Mouse (Mus musculus): Measurements from ENCODE around the gene Med20. TPM values are rescaled to one million over a fixed set of nuclear protein-coding genes. Genes with fewer than 3 reads are reported as not detected.

The Med20 gene
- polyA plus RNA-seq, 2 experiments, result 23.1 to 23.2 TPM

DNA sequence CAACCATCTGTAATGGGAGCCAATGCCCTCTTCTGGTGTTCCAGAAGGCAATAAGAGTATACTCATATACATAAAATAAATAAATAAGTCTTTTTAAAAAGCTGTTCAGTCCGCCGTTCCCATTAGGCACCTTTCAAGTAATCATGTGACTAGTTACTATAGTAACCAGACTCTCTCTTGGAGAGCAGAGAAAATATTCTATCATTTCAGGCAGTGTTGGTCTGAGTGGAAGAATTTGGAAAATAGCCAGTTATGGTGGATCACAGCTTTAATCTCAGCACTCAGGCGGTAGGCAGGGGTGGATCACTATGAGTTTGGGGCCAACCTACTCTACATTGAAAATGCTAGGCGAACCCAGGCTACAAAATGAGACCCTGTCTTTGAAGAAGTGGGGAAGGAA, 57.8 kb downstream of the Med20 start:
- H3K4me2 ChIP-seq (ENCODE audit: low read depth), result no peak overlapping the region
- 76% methylated on average over 4 of the region's 4 CpGs for WGBS (ENCODE audit: insufficient replicate concordance)
- DNase-seq (ENCODE audit: low read depth in 3 of 3, low spot score in 3 of 3), result no peak

DNA sequence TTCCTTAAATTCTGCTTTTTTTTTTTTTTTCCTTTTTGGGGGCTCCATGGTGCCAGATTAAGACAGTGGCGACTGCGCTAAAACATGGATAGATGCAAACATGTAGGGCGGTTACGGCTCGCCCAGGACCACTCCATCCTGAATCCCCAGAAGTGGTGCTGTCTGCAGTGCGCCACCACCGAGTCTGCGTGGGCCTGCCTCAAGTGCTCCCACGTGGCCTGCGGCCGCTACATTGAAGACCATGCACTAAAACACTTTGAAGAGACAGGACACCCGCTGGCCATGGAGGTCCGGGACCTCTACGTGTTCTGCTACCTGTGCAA, 60.6 kb downstream of the Med20 start:
- H3K36me3 ChIP-seq (replicated peaks; ENCODE audit: control insufficient read depth, insufficient read depth, low read depth), result peaks cover 10% of the 10 kb centered on the region
- H3K27me3 ChIP-seq (ENCODE audit: control insufficient read depth, insufficient read depth, low read length), result peaks cover 19% of the 10 kb centered on the region
- ATAC-seq (ENCODE audit: insufficient read depth) (no peak), DNase-seq (ENCODE audit: low read depth in 3 of 3, low spot score in 3 of 3) (no peak)
- no peak overlapping the region for H3K9ac ChIP-seq (replicated peaks)
- H3K4me3 ChIP-seq (ENCODE audit: insufficient read depth in 1 of 2, low read depth in 2 of 2, low read length in 2 of 2), result peak overlapping the region; percentile 1 to 20; a peak in 2 of 4 replicates
- 38% methylated on average over 14 of the region's 14 CpGs for WGBS (ENCODE audit: insufficient replicate concordance)
- H3K4me1 ChIP-seq (replicated peaks; ENCODE audit: control insufficient read depth in 2 of 2, insufficient read depth in 2 of 2, low read length in 1 of 2), result no peaks in the 10 kb centered on the region
- H3K9me3 ChIP-seq (ENCODE audit: control insufficient read depth, low read length), result no peaks in the 10 kb centered on the region
- no peak overlapping the region for H3K27ac ChIP-seq
- no peak for TF ChIP-seq EP300 (IDR thresholded peaks at IDR 0.05; ENCODE audit: low read depth)
- no peak for TF ChIP-seq CTCF (IDR thresholded peaks at IDR 0.05; ENCODE audit: low read depth)
- peak overlapping the region; percentile 59 for H3K4me2 ChIP-seq (ENCODE audit: low read depth)

More for the DNA sequence above, 57.8 kb downstream of the Med20 start:
- Histone ChIP-seq H3K27ac (no peak overlapping the region), H3K27me3 (ENCODE audit: control insufficient read depth, insufficient read depth, low read length) (peaks cover 19% of the 10 kb centered on the region), H3K9me3 (ENCODE audit: control insufficient read depth, low read length) (no peaks in the 10 kb centered on the region), H3K36me3 (replicated peaks; ENCODE audit: control insufficient read depth, insufficient read depth, low read depth) (peaks cover 5% of the 10 kb centered on the region), H3K4me3 (ENCODE audit: insufficient read depth in 1 of 2, low read depth in 2 of 2, low read length in 2 of 2) (no peak overlapping the region), H3K9ac (replicated peaks) (no peak overlapping the region), H3K4me1 (replicated peaks; ENCODE audit: control insufficient read depth in 2 of 2, insufficient read depth in 2 of 2, low read length in 1 of 2) (no peaks in the 10 kb centered on the region)
- TF ChIP-seq EP300 (IDR thresholded peaks at IDR 0.05; ENCODE audit: low read depth) (no peak), CTCF (IDR thresholded peaks at IDR 0.05; ENCODE audit: low read depth) (no peak)
- no peak for ATAC-seq (ENCODE audit: insufficient read depth)

DNA sequence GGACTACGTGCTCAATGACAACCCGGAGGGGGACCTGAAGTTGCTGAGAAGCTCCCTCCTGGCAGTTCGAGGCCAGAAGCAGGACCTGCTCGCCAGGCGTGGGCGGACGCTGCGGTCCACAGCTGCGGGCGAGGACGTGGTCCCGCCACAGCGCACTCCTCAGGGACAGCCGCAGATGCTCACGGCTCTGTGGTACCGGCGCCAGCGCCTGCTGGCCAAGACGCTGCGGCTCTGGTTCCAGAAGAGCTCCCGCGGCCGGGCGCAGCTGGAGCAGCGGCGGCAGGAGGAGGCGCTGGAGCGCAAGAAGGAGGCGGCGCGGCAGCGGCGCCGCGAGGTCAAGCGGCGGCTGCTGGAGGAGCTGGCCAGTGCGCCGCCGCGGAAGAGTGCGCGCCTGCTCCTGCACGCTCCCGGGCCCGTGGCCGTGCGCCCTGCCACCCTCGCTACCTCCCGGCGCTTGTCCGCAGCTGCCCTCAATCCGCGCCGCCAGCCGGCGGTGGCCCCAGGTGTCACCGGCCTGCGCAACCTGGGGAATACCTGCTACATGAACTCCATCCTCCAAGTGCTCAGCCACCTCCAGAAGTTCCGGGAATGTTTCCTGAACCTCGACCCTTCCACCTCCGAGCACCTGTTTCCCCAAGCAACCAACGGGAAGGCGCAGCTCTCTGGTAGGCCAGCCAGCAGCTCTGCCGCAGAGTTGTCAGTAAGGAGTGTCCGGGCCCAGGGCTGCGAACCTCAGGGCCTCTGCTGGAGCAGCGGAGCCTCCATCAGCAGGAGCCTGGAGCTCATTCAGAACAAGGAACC, 61.1 kb downstream of the Med20 start:
- no peak overlapping the region for H3K9ac ChIP-seq (replicated peaks)
- ATAC-seq (ENCODE audit: insufficient read depth) (peak; percentile 26; the same call in 1 of the 2 replicates), DNase-seq (ENCODE audit: low read depth in 3 of 3, low spot score in 3 of 3) (no peak)
- peaks cover 19% of the 10 kb centered on the region for H3K27me3 ChIP-seq (ENCODE audit: control insufficient read depth, insufficient read depth, low read length)
- peaks cover 9% of the 10 kb centered on the region for H3K36me3 ChIP-seq (replicated peaks; ENCODE audit: control insufficient read depth, insufficient read depth, low read depth)
- WGBS (ENCODE audit: insufficient replicate concordance), result 8% methylated on average over 68 of the region's 68 CpGs
- no peak for TF ChIP-seq CTCF (IDR thresholded peaks at IDR 0.05; ENCODE audit: low read depth)
- no peak for TF ChIP-seq EP300 (IDR thresholded peaks at IDR 0.05; ENCODE audit: low read depth)
- H3K9me3 ChIP-seq (ENCODE audit: control insufficient read depth, low read length), result no peaks in the 10 kb centered on the region
- H3K4me3 ChIP-seq (ENCODE audit: insufficient read depth in 1 of 2, low read depth in 2 of 2, low read length in 2 of 2), result peak overlapping the region; percentile 16 to 20; a peak in 3 of 4 replicates
- no peaks in the 10 kb centered on the region for H3K4me1 ChIP-seq (replicated peaks; ENCODE audit: control insufficient read depth in 2 of 2, insufficient read depth in 2 of 2, low read length in 1 of 2)
- no peak overlapping the region for H3K27ac ChIP-seq
- peak overlapping the region; percentile 59 for H3K4me2 ChIP-seq (ENCODE audit: low read depth)

Other genes with a start within 250 kb of the Med20 start
- gene Mrps10, start 242.7 kb upstream of the Med20 start, polyA plus RNA-seq (2012; rRNA removed), result 15.7 and 20.7 TPM in 2 replicates
- 46.5 and 47.5 TPM in 2 replicates for gene Mrps10, start 242.7 kb upstream of the Med20 start, polyA plus RNA-seq (2014; fragmentation: Nextera tagmentation; extraction: Ambion mirVana)
- 0.41 and 0.44 TPM in 2 replicates for gene Guca1b, start 226.2 kb upstream of the Med20 start, polyA plus RNA-seq (2012; rRNA removed)
- gene Guca1b, start 226.2 kb upstream of the Med20 start, polyA plus RNA-seq (2014; fragmentation: Nextera tagmentation; extraction: Ambion mirVana), result 0.14 and 0.18 TPM in 2 replicates
- 0.63 and 0.69 TPM in 2 replicates for gene Guca1a, start 211.0 kb upstream of the Med20 start, polyA plus RNA-seq (2012; rRNA removed)
- 1.0 and 1.1 TPM in 2 replicates for gene Guca1a, start 211.0 kb upstream of the Med20 start, polyA plus RNA-seq (2014; fragmentation: Nextera tagmentation; extraction: Ambion mirVana)
- 0.44 and 0.56 TPM in 2 replicates for gene AI661453, start 175.0 kb upstream of the Med20 start, polyA plus RNA-seq (2012; rRNA removed)
- 0.42 and 0.56 TPM in 2 replicates for gene AI661453, start 175.0 kb upstream of the Med20 start, polyA plus RNA-seq (2014; fragmentation: Nextera tagmentation; extraction: Ambion mirVana)
- gene 1700001C19Rik, start 174.2 kb upstream of the Med20 start, polyA plus RNA-seq (2012; rRNA removed), result 0.89 and 0.93 TPM in 2 replicates
- 1.1 and 1.2 TPM in 2 replicates for gene 1700001C19Rik, start 174.2 kb upstream of the Med20 start, polyA plus RNA-seq (2014; fragmentation: Nextera tagmentation; extraction: Ambion mirVana)
- gene Taf8, start 109.3 kb upstream of the Med20 start, polyA plus RNA-seq (2012; rRNA removed), result 13.8 and 15.5 TPM in 2 replicates
- 10.4 and 11.8 TPM in 2 replicates for gene Taf8, start 109.3 kb upstream of the Med20 start, polyA plus RNA-seq (2014; fragmentation: Nextera tagmentation; extraction: Ambion mirVana)
- gene Ccnd3, start 106.5 kb upstream of the Med20 start, polyA plus RNA-seq (2012; rRNA removed), result 195 and 227 TPM in 2 replicates
- 379 and 451 TPM in 2 replicates for gene Ccnd3, start 106.5 kb upstream of the Med20 start, polyA plus RNA-seq (2014; fragmentation: Nextera tagmentation; extraction: Ambion mirVana)
- gene Bysl, start 90 bp upstream of the Med20 start, polyA plus RNA-seq (2012; rRNA removed), result 9.8 and 12.5 TPM in 2 replicates
- 13.3 and 14.3 TPM in 2 replicates for gene Bysl, start 90 bp upstream of the Med20 start, polyA plus RNA-seq (2014; fragmentation: Nextera tagmentation; extraction: Ambion mirVana)
- 0.86 and 0.95 TPM in 2 replicates for gene Gm20517, start within 50 bp of the Med20 start, polyA plus RNA-seq (2012; rRNA removed)
- gene Gm20517, start within 50 bp of the Med20 start, polyA plus RNA-seq (2014; fragmentation: Nextera tagmentation; extraction: Ambion mirVana), result 0.86 and 1.7 TPM in 2 replicates
- 6.4 and 6.6 TPM in 2 replicates for gene Usp49, start 19.1 kb downstream of the Med20 start, polyA plus RNA-seq (2012; rRNA removed)
- gene Usp49, start 19.1 kb downstream of the Med20 start, polyA plus RNA-seq (2014; fragmentation: Nextera tagmentation; extraction: Ambion mirVana), result 2.9 and 3.9 TPM in 2 replicates
- 63.2 and 88.6 TPM in 2 replicates for gene Tomm6, start 76.8 kb downstream of the Med20 start, polyA plus RNA-seq (2012; rRNA removed)
- 244 and 251 TPM in 2 replicates for gene Tomm6, start 76.8 kb downstream of the Med20 start, polyA plus RNA-seq (2014; fragmentation: Nextera tagmentation; extraction: Ambion mirVana)
- gene Frs3, start 77.4 kb downstream of the Med20 start, polyA plus RNA-seq (2012; rRNA removed), result 3.0 and 3.7 TPM in 2 replicates
- 0.67 and 0.91 TPM in 2 replicates for gene Frs3, start 77.4 kb downstream of the Med20 start, polyA plus RNA-seq (2014; fragmentation: Nextera tagmentation; extraction: Ambion mirVana)
- gene Gm21981, start 82.9 kb downstream of the Med20 start, polyA plus RNA-seq (2012; rRNA removed), result 0.18 and 0.32 TPM in 2 replicates
- 0.30 TPM in 1 of 2 replicates, not detected in the other for gene Gm21981, start 82.9 kb downstream of the Med20 start, polyA plus RNA-seq (2014; fragmentation: Nextera tagmentation; extraction: Ambion mirVana)
- 0.11 TPM in 1 of 2 replicates, not detected in the other for gene Prickle4, start 83.2 kb downstream of the Med20 start, polyA plus RNA-seq (2012; rRNA removed)
- 0.23 TPM in 1 of 2 replicates, not detected in the other for gene Prickle4, start 83.2 kb downstream of the Med20 start, polyA plus RNA-seq (2014; fragmentation: Nextera tagmentation; extraction: Ambion mirVana)
- not detected in 2 replicates for gene Pgc, start 115.3 kb downstream of the Med20 start, polyA plus RNA-seq (2012; rRNA removed)
- gene Pgc, start 115.3 kb downstream of the Med20 start, polyA plus RNA-seq (2014; fragmentation: Nextera tagmentation; extraction: Ambion mirVana), result not detected in 2 replicates
- gene Tfeb, start 125.4 kb downstream of the Med20 start, polyA plus RNA-seq (2012; rRNA removed), result 2.4 and 2.9 TPM in 2 replicates
- gene Tfeb, start 125.4 kb downstream of the Med20 start, polyA plus RNA-seq (2014; fragmentation: Nextera tagmentation; extraction: Ambion mirVana), result 3.2 and 3.7 TPM in 2 replicates
- gene Mdfi, start 223.1 kb downstream of the Med20 start, polyA plus RNA-seq (2012; rRNA removed), result 5.2 and 7.1 TPM in 2 replicates
- gene Mdfi, start 223.1 kb downstream of the Med20 start, polyA plus RNA-seq (2014; fragmentation: Nextera tagmentation; extraction: Ambion mirVana), result 1.7 and 1.9 TPM in 2 replicates

Data from liver, embryonic 14.5 days (tissue).